ENCODE assay signal across 8 mouse cellular contexts in genomic region chr10:80141786-80142529, GRCm38 (mm10). TPM values are rescaled to one million over a fixed set of nuclear protein-coding genes. Genes with fewer than 3 reads are reported as not detected.
DNase-seq lines count a peak whose midpoint lies in the region; ATAC-seq lines count a peak whose summit lies in the region.

No protein-coding gene starts in this region.

- 1% methylated on average over 42 of the region's 43 CpGs for WGBS in hindbrain, embryonic 12.5 days

- peak overlapping the region; percentile 87 for H3K9ac ChIP-seq in hindbrain, embryonic 12.5 days

- H3K36me3 ChIP-seq in hindbrain, embryonic 12.5 days: peaks cover 20% of the 10 kb centered on the region

- peak overlapping the region; percentile 89 for H3K4me2 ChIP-seq in hindbrain, embryonic 12.5 days (replicated peaks)

- peak; percentile 92 for DNase-seq in T-cell, adult 2 months (ENCODE audit: low spot score)
- DNase-seq in cerebellum, postnatal 14 days: peak; percentile 95 to 96
- DNase-seq in frontal cortex, postnatal 10 days (ENCODE audit: low spot score in 2 of 2): peak; percentile 93
- DNase-seq in layer of hippocampus, postnatal 14 days (ENCODE audit: low spot score in 2 of 2): peak; percentile 83 to 97
- peak; percentile 98 for DNase-seq in lung, postnatal 25 days (ENCODE audit: low spot score)
- peak; percentile 100 for DNase-seq in retina, postnatal 1 day
- peak; percentile 90 for DNase-seq in thymus, postnatal 4 days

- H3K27ac ChIP-seq in hindbrain, embryonic 12.5 days: peak overlapping the region; percentile 89

- no peaks in the 10 kb centered on the region for H3K9me3 ChIP-seq in hindbrain, embryonic 12.5 days (replicated peaks)

- H3K4me1 ChIP-seq in hindbrain, embryonic 12.5 days: peaks cover 52% of the 10 kb centered on the region

- H3K4me3 ChIP-seq in hindbrain, embryonic 12.5 days: peak overlapping the region; percentile 64

- ATAC-seq in hindbrain, embryonic 12.5 days (ENCODE audit: low FRiP score): peak; percentile 81

- peaks cover 6% of the 10 kb centered on the region for H3K27me3 ChIP-seq in hindbrain, embryonic 12.5 days

RNA-seq across cellular contexts. Expression of gene Cbarp, which starts 1.3 kb away (rescaled TPM):
- polyA plus RNA-seq in hindbrain, embryonic 12.5 days (2016; fragmentation: Nextera tagmentation; extraction: Ambion mirVana): 18.4 and 22.3 TPM in 2 replicates
- 100 to 1,000 TPM; 401 to 436 TPM for total RNA-seq in layer of hippocampus, postnatal 14 days (2021)

RNA-seq across cellular contexts. Expression of gene Atp5d, which starts 3.5 kb away (rescaled TPM):
- 351 and 385 TPM in 2 replicates for polyA plus RNA-seq in hindbrain, embryonic 12.5 days (2016; fragmentation: Nextera tagmentation; extraction: Ambion mirVana)
- total RNA-seq in layer of hippocampus, postnatal 14 days (2021): 100 to 1,000 TPM; 397 to 417 TPM

RNA-seq across cellular contexts. Expression of gene Midn, which starts 6.1 kb away (rescaled TPM):
- 42.1 and 54.5 TPM in 2 replicates for polyA plus RNA-seq in hindbrain, embryonic 12.5 days (2016; fragmentation: Nextera tagmentation; extraction: Ambion mirVana)
- 10 to 100 TPM; 90.9 to 100.0 TPM for total RNA-seq in layer of hippocampus, postnatal 14 days (2021)

RNA-seq across cellular contexts. Expression of gene Cirbp, which starts 23.8 kb away (rescaled TPM):
- 235 and 271 TPM in 2 replicates for polyA plus RNA-seq in hindbrain, embryonic 12.5 days (2016; fragmentation: Nextera tagmentation; extraction: Ambion mirVana)
- total RNA-seq in layer of hippocampus, postnatal 14 days (2021): 100 to 1,000 TPM in 1 of 2 experiments, 10 to 100 TPM in 1; 93.5 to 126 TPM

RNA-seq across cellular contexts. Expression of gene Stk11, which starts 26.4 kb away (rescaled TPM):
- polyA plus RNA-seq in hindbrain, embryonic 12.5 days (2016; fragmentation: Nextera tagmentation; extraction: Ambion mirVana): 13.1 and 16.1 TPM in 2 replicates
- total RNA-seq in layer of hippocampus, postnatal 14 days (2021): 10 to 100 TPM; 89.2 to 90.7 TPM

Comparison
In these comparisons a context has a peak if more than half of its experiments do, and no peak if none do; other contexts are left out.
1. Peak in every context shown above with its lines: DNase-seq, ATAC-seq, H3K4me3 ChIP-seq and H3K27ac ChIP-seq.